Mouse (Mus musculus) right cerebral cortex, postnatal 10 days (tissue): ENCODE measurements around the gene Ly6c1.
"Not testable (repeated sequence)": the region's sequence is repeated elsewhere in the genome, so short reads cannot be mapped to it uniquely, and the experiment has no call there.

Experiments
- DNase-seq, 2 experiments: peaks; one replicate each; pipeline ENCODE4 v3.0.0; 2021; ENCODE audit warnings: low spot score in 2 of 2

The Ly6c1 gene

GRCm38 (mm10) chr15:75048642-75049261 lies at the start of gene Ly6c1:
Gene Ly6c1, minus strand, starts transcription at chr15:75048830.
- not testable (repeated sequence) for DNase-seq

- DNase-seq, result not testable (repeated sequence)
Measured at GRCm38 (mm10) chr15:75088041-75088440, 39.4 kb upstream of the Ly6c1 start.

- DNase-seq, result no peak
Measured at GRCm38 (mm10) chr15:75069965-75070364, 21.3 kb upstream of the Ly6c1 start.

GRCm38 (mm10) chr15:75062030-75062574 lies 13.5 kb upstream of the Ly6c1 start:
- DNase-seq, result peak in 1 of 2 experiments; percentile 49

GRCm38 (mm10) chr15:75060505-75060904 lies 11.9 kb upstream of the Ly6c1 start:
- peak in 1 of 2 experiments; percentile 26 for DNase-seq

- DNase-seq, result no peak
Measured at GRCm38 (mm10) chr15:75055985-75056384, 7.4 kb upstream of the Ly6c1 start.

- not testable (repeated sequence) for DNase-seq
Measured at GRCm38 (mm10) chr15:75055425-75055824, 6.8 kb upstream of the Ly6c1 start.

- DNase-seq, result not testable (repeated sequence)
Measured at GRCm38 (mm10) chr15:75052414-75052813, 3.8 kb upstream of the Ly6c1 start.

GRCm38 (mm10) chr15:75051141-75051540 lies 2.5 kb upstream of the Ly6c1 start:
- not testable (repeated sequence) for DNase-seq

GRCm38 (mm10) chr15:75050593-75050992 lies 2.0 kb upstream of the Ly6c1 start:
- not testable (repeated sequence) for DNase-seq

GRCm38 (mm10) chr15:75049811-75050210 lies 1.2 kb upstream of the Ly6c1 start:
- not testable (repeated sequence) for DNase-seq

GRCm38 (mm10) chr15:75047970-75048320 lies 685 bp downstream of the Ly6c1 start:
- not testable (repeated sequence) for DNase-seq

- DNase-seq, result not testable (repeated sequence)
Measured at GRCm38 (mm10) chr15:75047313-75047969, 1.2 kb downstream of the Ly6c1 start.

- DNase-seq, result not testable (repeated sequence)
Measured at GRCm38 (mm10) chr15:75045501-75045900, 3.1 kb downstream of the Ly6c1 start.

GRCm38 (mm10) chr15:75021020-75021759 lies 27.4 kb downstream of the Ly6c1 start:
- not testable (repeated sequence) for DNase-seq

GRCm38 (mm10) chr15:75019446-75019845 lies 29.2 kb downstream of the Ly6c1 start:
- not testable (repeated sequence) for DNase-seq
